Mouse (Mus musculus): ENCODE measurements around the gene Sap25.
A peak's percentile ranks its signal among the peaks of the same experiment; 100 is the strongest.
"Not testable (repeated sequence)": the region's sequence is repeated elsewhere in the genome, so short reads cannot be mapped to it uniquely, and the experiment has no call there.

Gene Sap25

GRCm38 (mm10) chr5:137641054-137641453, at the start of gene Sap25:
Sap25 (plus strand) TSS chr5:137641334.
- DNase-seq (ENCODE audit: low read depth, low spot score) = peak; percentile 70

GRCm38 (mm10) chr5:137595921-137596320, 45.2 kb upstream of the Sap25 start:
- no peak for DNase-seq (ENCODE audit: low read depth, low spot score)

- peak; percentile 90 for DNase-seq (ENCODE audit: low read depth, low spot score)
These were observed 44.4 kb upstream of the Sap25 start for GRCm38 (mm10) chr5:137596601-137597261.

- no peak for DNase-seq (ENCODE audit: low read depth, low spot score)
These were observed 43.5 kb upstream of the Sap25 start for GRCm38 (mm10) chr5:137597625-137598024.

GRCm38 (mm10) chr5:137598100-137598826, 42.9 kb upstream of the Sap25 start:
- no peak for DNase-seq (ENCODE audit: low read depth, low spot score)

GRCm38 (mm10) chr5:137599600-137599999, 41.5 kb upstream of the Sap25 start:
- peak; percentile 30 for DNase-seq (ENCODE audit: low read depth, low spot score)

- DNase-seq (ENCODE audit: low read depth, low spot score) = no peak
These were observed 40.9 kb upstream of the Sap25 start for GRCm38 (mm10) chr5:137600281-137600618.

GRCm38 (mm10) chr5:137600619-137601364, 40.3 kb upstream of the Sap25 start, which contains the start of gene Mospd3:
Mospd3 (minus strand) TSS chr5:137601058.
- peak; percentile 97 for DNase-seq (ENCODE audit: low read depth, low spot score)

- peak; percentile 49 for DNase-seq (ENCODE audit: low read depth, low spot score)
These were observed 39.8 kb upstream of the Sap25 start for GRCm38 (mm10) chr5:137601365-137601729.

GRCm38 (mm10) chr5:137607860-137608653, 33.1 kb upstream of the Sap25 start:
- no peak for DNase-seq (ENCODE audit: low read depth, low spot score)

GRCm38 (mm10) chr5:137608654-137609190, 32.4 kb upstream of the Sap25 start:
- DNase-seq (ENCODE audit: low read depth, low spot score) = no peak

GRCm38 (mm10) chr5:137609292-137609691, 31.8 kb upstream of the Sap25 start:
- DNase-seq (ENCODE audit: low read depth, low spot score) = no peak

GRCm38 (mm10) chr5:137610056-137610455, 31.1 kb upstream of the Sap25 start:
- no peak for DNase-seq (ENCODE audit: low read depth, low spot score)

- DNase-seq (ENCODE audit: low read depth, low spot score) = no peak
These were observed 30.4 kb upstream of the Sap25 start for GRCm38 (mm10) chr5:137610548-137611244.

GRCm38 (mm10) chr5:137611245-137611602, 29.9 kb upstream of the Sap25 start:
- DNase-seq (ENCODE audit: low read depth, low spot score) = no peak

- DNase-seq (ENCODE audit: low read depth, low spot score) = no peak
These were observed 28.1 kb upstream of the Sap25 start for GRCm38 (mm10) chr5:137613076-137613475.

- no peak for DNase-seq (ENCODE audit: low read depth, low spot score)
These were observed 27.6 kb upstream of the Sap25 start, which contains the start of gene Pcolce for GRCm38 (mm10) chr5:137613550-137613949. Pcolce (minus strand) TSS chr5:137613784.

- not testable (repeated sequence) for DNase-seq (ENCODE audit: low read depth, low spot score)
These were observed 26.2 kb upstream of the Sap25 start for GRCm38 (mm10) chr5:137614921-137615320.

GRCm38 (mm10) chr5:137615347-137615746, 25.8 kb upstream of the Sap25 start:
- DNase-seq (ENCODE audit: low read depth, low spot score) = no peak

GRCm38 (mm10) chr5:137623937-137624530, 17.1 kb upstream of the Sap25 start:
- DNase-seq (ENCODE audit: low read depth, low spot score) = no peak

Data from CD4-positive, CD25-positive, alpha-beta regulatory T cell, adult 2 months (primary cell).